Mouse (Mus musculus): ENCODE measurements around the gene Pced1b.
"Not testable (repeated sequence)": the region's sequence is repeated elsewhere in the genome, so short reads cannot be mapped to it uniquely, and the experiment has no call there.

DNA sequence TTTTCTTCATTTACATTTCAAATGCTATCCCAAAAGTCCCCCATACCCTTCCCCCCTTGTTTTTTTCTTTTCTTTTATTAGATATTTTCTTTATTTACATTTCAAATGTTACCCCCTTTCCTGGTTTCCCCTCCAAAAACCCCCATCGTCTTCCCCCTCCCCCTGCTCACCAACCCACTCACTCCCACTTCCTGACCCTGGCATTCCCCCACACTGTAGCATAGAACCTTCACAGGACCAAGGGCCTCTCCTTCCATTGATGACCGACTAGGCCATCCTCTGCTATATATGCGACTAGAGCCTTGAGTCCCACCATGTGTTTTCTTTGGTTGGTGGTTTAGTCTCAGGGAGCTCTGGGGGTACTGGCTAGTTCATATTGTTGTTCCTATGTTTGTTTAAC lies 125.1 kb downstream of the Pced1b start:
- not testable (repeated sequence) for TF ChIP-seq CTCF (IDR thresholded peaks at IDR 0.05); POLR2A (IDR thresholded peaks at IDR 0.05; ENCODE audit: insufficient read depth, low read depth, low read length)

Data from heart, adult 2 months (tissue).